In genomic region chr9:98842117-98842516, GRCm38 (mm10) we compare ENCODE assay signal across 13 mouse cellular contexts. TPM values are rescaled to one million over a fixed set of nuclear protein-coding genes. Genes with fewer than 3 reads are reported as not detected.
DNase-seq lines count a peak whose midpoint lies in the region; ATAC-seq and TF ChIP-seq lines count a peak whose summit lies in the region.
"Had no signal": no experiment of that assay in that cellular context is flagged by ENCODE, and none has a peak within 500 bp of the region (broad histone marks: within the 10 kb centered on the region; RNA-seq: fewer than 3 reads in every experiment).

Gene Prr23a1 (plus strand): TSS chr9:98842503.

- no peak for TF ChIP-seq CTCF in forebrain, postnatal 0 days (IDR thresholded peaks at IDR 0.05; ENCODE audit: low read depth)

- no peak within 1 kb of the TSS for H3K27ac ChIP-seq in forebrain, embryonic 10.5 days
- no peak within 1 kb of the TSS for H3K27ac ChIP-seq in forebrain, postnatal 0 days (ENCODE audit: low read depth, low read length)
- no peak within 1 kb of the TSS for H3K27ac ChIP-seq in neural tube, embryonic 11.5 days (ENCODE audit: low read depth, low read length)
- no peak within 1 kb of the TSS for H3K27ac ChIP-seq in limb, embryonic 13.5 days

- H3K4me1 ChIP-seq in forebrain, embryonic 10.5 days, result peaks cover 4% of the 10 kb centered on the region; the same call in 1 of the 2 replicates
- no peaks in the 10 kb centered on the region for H3K4me1 ChIP-seq in forebrain, postnatal 0 days (ENCODE audit: insufficient read depth)
- no peaks in the 10 kb centered on the region for H3K4me1 ChIP-seq in neural tube, embryonic 11.5 days (ENCODE audit: control insufficient read depth, insufficient read depth, low read length)
- no peaks in the 10 kb centered on the region for H3K4me1 ChIP-seq in limb, embryonic 13.5 days

- WGBS in forebrain, embryonic 10.5 days, result 60% methylated on average over 22 of the region's 22 CpGs
- 63% methylated on average over 22 of the region's 22 CpGs for WGBS in forebrain, postnatal 0 days
- WGBS in neural tube, embryonic 11.5 days, result 63% methylated on average over 22 of the region's 22 CpGs
- WGBS in limb, embryonic 13.5 days, result 60% methylated on average over 22 of the region's 22 CpGs

- H3K9ac ChIP-seq in forebrain, postnatal 0 days, result no peak within 1 kb of the TSS
- no peak within 1 kb of the TSS for H3K9ac ChIP-seq in neural tube, embryonic 11.5 days (ENCODE audit: low read length)
- H3K9ac ChIP-seq in limb, embryonic 13.5 days, result no peak within 1 kb of the TSS

- no peaks in the 10 kb centered on the region for H3K36me3 ChIP-seq in forebrain, embryonic 10.5 days (replicated peaks)
- no peaks in the 10 kb centered on the region for H3K36me3 ChIP-seq in forebrain, postnatal 0 days (ENCODE audit: insufficient read depth)
- no peaks in the 10 kb centered on the region for H3K36me3 ChIP-seq in neural tube, embryonic 11.5 days (ENCODE audit: control insufficient read depth, insufficient read depth, low read length)
- no peaks in the 10 kb centered on the region for H3K36me3 ChIP-seq in limb, embryonic 13.5 days

- no peak for DNase-seq in forebrain, embryonic 10.5 days (ENCODE audit: extremely low spot score, low spot score)
- no peak for DNase-seq in forebrain, postnatal 0 days
- DNase-seq in neural tube, embryonic 11.5 days (ENCODE audit: low spot score), result peak; percentile 20
- no peak for DNase-seq in neural tube, embryonic 10.5 days (ENCODE audit: extremely low spot score, low spot score)
- DNase-seq in testis, postnatal 14 days (ENCODE audit: low spot score), result peak; percentile 87
- DNase-seq: kidney, postnatal 4 days; lung, postnatal 36 days had no signal

- peak within 1 kb of the TSS; percentile 29 for H3K4me3 ChIP-seq in forebrain, embryonic 10.5 days
- no peak within 1 kb of the TSS for H3K4me3 ChIP-seq in forebrain, postnatal 0 days (ENCODE audit: low read depth, low read length)
- H3K4me3 ChIP-seq in neural tube, embryonic 11.5 days (ENCODE audit: low read depth, low read length), result no peak within 1 kb of the TSS
- H3K4me3 ChIP-seq in limb, embryonic 13.5 days, result peak within 1 kb of the TSS; percentile 14; the same call in 1 of the 2 replicates

- H3K27me3 ChIP-seq in forebrain, embryonic 10.5 days (ENCODE audit: poor library complexity, severe bottlenecking), result peaks cover 13% of the 10 kb centered on the region; the same call in 1 of the 2 replicates
- H3K27me3 ChIP-seq in forebrain, postnatal 0 days (ENCODE audit: insufficient read depth, low read length), result no peaks in the 10 kb centered on the region
- H3K27me3 ChIP-seq in neural tube, embryonic 11.5 days (ENCODE audit: control insufficient read depth, insufficient read depth, low read length), result no peaks in the 10 kb centered on the region
- peaks cover 13% of the 10 kb centered on the region for H3K27me3 ChIP-seq in limb, embryonic 13.5 days

- H3K4me2 ChIP-seq in forebrain, postnatal 0 days (ENCODE audit: low read depth), result no peak within 1 kb of the TSS
- no peak within 1 kb of the TSS for H3K4me2 ChIP-seq in neural tube, embryonic 11.5 days (ENCODE audit: low read depth)
- peak within 1 kb of the TSS; percentile 42 for H3K4me2 ChIP-seq in limb, embryonic 13.5 days (replicated peaks)

- peaks cover 6% of the 10 kb centered on the region; the same call in 1 of the 2 replicates for H3K9me3 ChIP-seq in forebrain, embryonic 10.5 days
- 0 out of 2 replicates have a peak, but pooled peaks cover 3% of the 10 kb centered on the region for H3K9me3 ChIP-seq in forebrain, postnatal 0 days (ENCODE audit: low read length)
- H3K9me3 ChIP-seq in neural tube, embryonic 11.5 days (ENCODE audit: control insufficient read depth, low read length), result no peaks in the 10 kb centered on the region
- no peaks in the 10 kb centered on the region for H3K9me3 ChIP-seq in limb, embryonic 13.5 days

- ATAC-seq in forebrain, postnatal 0 days, result no peak
- ATAC-seq in neural tube, embryonic 11.5 days (ENCODE audit: insufficient read depth, low FRiP score, low TSS enrichment), result no peak
- ATAC-seq in limb, embryonic 13.5 days (ENCODE audit: low FRiP score, low read depth), result no peak
- no peak for ATAC-seq in erythroblast, adult 5-6 weeks (replicated peaks; ENCODE audit: low FRiP score, poor library complexity, severe bottlenecking)
- no peak for ATAC-seq in CD4-positive, CD25-positive, alpha-beta regulatory T cell, adult 4 months
- ATAC-seq: Patski had no signal

RNA-seq across cellular contexts. Expression of gene Prr23a1, which starts in this region (rescaled TPM):
- polyA plus RNA-seq in forebrain, embryonic 10.5 days (2016; fragmentation: Nextera tagmentation; extraction: Ambion mirVana), result 0.16 TPM in 1 of 2 replicates, not detected in the other
- total RNA-seq in forebrain, postnatal 0 days (2014; rRNA removed), result not detected in 2 replicates
- 0.18 TPM in 1 of 2 replicates, not detected in the other for polyA plus RNA-seq in forebrain, postnatal 0 days (2015; fragmentation: Nextera tagmentation; extraction: Ambion mirVana)
- polyA plus RNA-seq in neural tube, embryonic 11.5 days (2014; fragmentation: Nextera tagmentation; extraction: Ambion mirVana), result not detected in 2 replicates
- not detected in 2 replicates for polyA plus RNA-seq in limb, embryonic 13.5 days (2015; fragmentation: Nextera tagmentation; extraction: Ambion mirVana)
- total RNA-seq in erythroblast, adult 5-6 weeks (2015; ENCODE audit: low replicate concordance), result not detected in 2 replicates
- total RNA-seq in erythroblast, adult 5-6 weeks (2017; ENCODE audit: low replicate concordance), result not detected in 2 replicates
- not detected for polyA plus RNA-seq in CD4-positive, CD25-positive, alpha-beta regulatory T cell, adult 4 months (2017; shearing (Covaris generic))
- total RNA-seq: gastrocnemius, postnatal 4 days had no signal
- polyA plus RNA-seq: limb, embryonic 11.5 days; Patski had no signal

Comparison
In these comparisons a context has a peak if more than half of its experiments do, and no peak if none do; other contexts are left out.
1. H3K4me3 ChIP-seq: peak in forebrain, embryonic 10.5 days (single experiment) and limb, embryonic 13.5 days (single experiment); none in forebrain, postnatal 0 days (single experiment) and neural tube, embryonic 11.5 days (single experiment).
2. Peak in DNase-seq in neural tube, embryonic 11.5 days; RNA of the gene not detected or under 1 TPM.